Mouse (Mus musculus) neural tube, embryonic 11.5 days (tissue): ENCODE results near the gene Cd2. TPM values are rescaled to one million over a fixed set of nuclear protein-coding genes. Genes with fewer than 3 reads are reported as not detected.

Experiments used
- ATAC-seq: fragments of 200-750 bp; cut with Nextera tagmentation; 2 replicates; pipeline ENCODE4 v1.8.0; 2017; ENCODE audit warnings: moderate number of reproducible peaks, mild to moderate bottlenecking, moderate TSS enrichment, moderate library complexity; ENCODE audit not compliant: insufficient read depth, low FRiP score, low TSS enrichment
- DNase-seq: peaks from one replicate; pipeline ENCODE4 v3.0.0-alpha.2; 2015; ENCODE audit warnings: low spot score
- H3K27ac ChIP-seq: fragments of 300-500 bp; sonication (generic); 2 replicates; pipeline ENCODE4 v1.5.1; 2014; ENCODE audit warnings: low read depth, mild to moderate bottlenecking, low read length
- H3K27me3 ChIP-seq: fragments of 300-500 bp; sonication (generic); 2 replicates; pipeline ENCODE4 v1.6.1; 2014; ENCODE audit warnings: mild to moderate bottlenecking, low read length, mixed read lengths; ENCODE audit not compliant: control insufficient read depth, insufficient read depth
- H3K36me3 ChIP-seq: fragments of 300-500 bp; sonication (generic); 2 replicates; pipeline ENCODE4 v1.6.1; 2014; ENCODE audit warnings: mild to moderate bottlenecking, low read length, moderate library complexity, mixed read lengths; ENCODE audit not compliant: control insufficient read depth, insufficient read depth
- H3K4me1 ChIP-seq: fragments of 300-500 bp; sonication (generic); 2 replicates; pipeline ENCODE4 v1.6.1; 2014; ENCODE audit warnings: low read length, mixed read lengths; ENCODE audit not compliant: control insufficient read depth, insufficient read depth
- H3K4me2 ChIP-seq: fragments of 300-500 bp; sonication (generic); 2 replicates; pipeline ENCODE4 v1.6.1; 2014; ENCODE audit warnings: low read depth, mild to moderate bottlenecking, moderate library complexity
- H3K4me3 ChIP-seq: fragments of 300-500 bp; sonication (generic); 2 replicates; pipeline ENCODE4 v1.5.1; 2014; ENCODE audit warnings: low read depth, low read length
- H3K9ac ChIP-seq: fragments of 300-500 bp; sonication (generic); 2 replicates; pipeline ENCODE4 v1.6.1; 2014; ENCODE audit warnings: mild to moderate bottlenecking, low read length
- H3K9me3 ChIP-seq: fragments of 300-500 bp; sonication (generic); 2 replicates; pipeline ENCODE4 v1.6.1; 2016; ENCODE audit warnings: low read length; ENCODE audit not compliant: control insufficient read depth
- WGBS: fragments of 180-500 bp; shearing (Covaris S2); extraction: QIAGEN DNeasy Blood & Tissue Kit; methylation state at CpG from one replicate; pipeline ENCODE4 v1.1.7; 2014; 5-methylcytosine and 5-hydroxymethylcytosine counted together
- polyA plus RNA-seq: library from polyadenylated mRNA; unstranded; fragments of >200 nt; fragmentation: Nextera tagmentation; extraction: Ambion mirVana; gene quantifications from 2 replicates; pipeline ENCODE4 v1.2.1, GENCODE M21; 2014

The Cd2 gene
- 0.26 TPM in 1 of 2 replicates, not detected in the other for polyA plus RNA-seq

DNA sequence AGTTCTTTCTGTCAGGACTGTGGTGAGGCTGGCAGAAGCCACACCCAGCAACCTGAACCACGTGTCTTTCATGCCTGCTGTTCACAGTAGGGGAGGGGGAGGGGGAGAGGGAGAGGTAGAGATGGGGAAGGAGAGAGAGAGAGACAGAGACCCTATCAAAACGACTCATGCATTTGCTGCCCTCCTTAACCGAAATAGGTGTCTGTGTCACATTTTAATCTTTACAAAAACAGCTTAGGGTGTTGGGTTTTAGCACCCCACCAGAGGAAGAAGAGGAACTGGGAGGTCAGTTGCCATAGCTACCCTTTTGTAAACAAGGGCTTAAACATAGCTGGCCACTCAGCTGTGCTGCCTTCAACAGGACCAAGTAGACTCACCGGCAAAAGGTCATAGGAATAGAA lies at the start of gene Cd2:
Gene Cd2, minus strand, starts transcription at position 29 of the 401 bp plus-strand sequence.
- Histone ChIP-seq H3K9ac (no peak within 1 kb of the TSS), H3K36me3 (no peaks in the 10 kb centered on the region), H3K4me1 (no peaks in the 10 kb centered on the region), H3K27ac (no peak within 1 kb of the TSS), H3K9me3 (no peaks in the 10 kb centered on the region), H3K4me2 (no peak within 1 kb of the TSS), H3K4me3 (no peak within 1 kb of the TSS), H3K27me3 (no peaks in the 10 kb centered on the region)
- ATAC-seq (no peak), DNase-seq (no peak)
- 28% methylated on average over 4 of the region's 4 CpGs for WGBS

DNA sequence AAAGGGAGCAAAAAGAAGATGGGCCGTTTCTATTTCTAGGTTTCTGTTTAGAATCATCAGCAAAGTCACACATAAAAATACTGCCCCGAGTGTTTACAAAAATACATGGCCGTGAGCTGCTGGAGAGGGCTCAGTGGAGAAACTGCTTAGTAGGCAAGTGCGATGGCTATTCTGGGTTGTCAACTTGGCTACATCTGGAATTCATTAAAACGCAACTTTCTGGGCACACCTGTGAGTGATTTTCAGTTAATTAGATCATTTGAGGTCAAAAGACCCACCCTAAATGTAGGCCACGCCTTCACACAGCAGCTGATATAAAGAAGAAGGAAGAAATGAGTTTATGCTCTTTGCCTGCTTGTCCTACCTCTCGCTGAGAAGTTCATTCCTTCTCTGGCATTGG lies 40.9 kb upstream of the Cd2 start:
- Histone ChIP-seq H3K4me2 (no peak overlapping the region), H3K4me1 (no peaks in the 10 kb centered on the region), H3K9ac (no peak overlapping the region), H3K4me3 (no peak overlapping the region), H3K27ac (no peak overlapping the region), H3K27me3 (no peaks in the 10 kb centered on the region), H3K36me3 (no peaks in the 10 kb centered on the region), H3K9me3 (no peaks in the 10 kb centered on the region)
- ATAC-seq (no peak), DNase-seq (no peak)
- 82% methylated on average over 7 of the region's 7 CpGs for WGBS

DNA sequence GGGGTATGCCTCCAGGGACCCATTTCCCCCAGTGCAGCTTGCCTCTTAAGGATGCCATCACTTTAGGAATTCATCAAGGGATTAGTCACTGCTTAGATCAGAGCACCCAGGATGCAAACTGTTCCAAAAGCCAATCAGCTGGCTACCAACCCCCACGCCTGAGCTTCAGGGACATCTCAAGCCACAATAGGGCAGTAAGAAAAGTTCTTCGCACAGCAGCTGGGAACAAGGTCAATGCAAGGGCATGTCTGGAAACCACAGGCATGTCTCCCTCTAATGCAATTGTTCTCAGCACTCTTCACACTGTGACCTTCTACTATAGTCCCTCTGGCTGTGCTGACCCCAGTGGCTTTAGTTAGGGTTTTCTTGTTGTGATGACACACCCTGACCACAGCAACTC lies 39.5 kb upstream of the Cd2 start:
- no peak overlapping the region for H3K4me2 ChIP-seq
- H3K36me3 ChIP-seq = no peaks in the 10 kb centered on the region
- no peak overlapping the region for H3K4me3 ChIP-seq
- H3K9ac ChIP-seq = no peak overlapping the region
- no peak for ATAC-seq
- H3K27ac ChIP-seq = no peak overlapping the region
- no peak for DNase-seq
- H3K4me1 ChIP-seq = no peaks in the 10 kb centered on the region
- 75% methylated on average over 2 of the region's 2 CpGs for WGBS
- no peaks in the 10 kb centered on the region for H3K9me3 ChIP-seq
- H3K27me3 ChIP-seq = no peaks in the 10 kb centered on the region

DNA sequence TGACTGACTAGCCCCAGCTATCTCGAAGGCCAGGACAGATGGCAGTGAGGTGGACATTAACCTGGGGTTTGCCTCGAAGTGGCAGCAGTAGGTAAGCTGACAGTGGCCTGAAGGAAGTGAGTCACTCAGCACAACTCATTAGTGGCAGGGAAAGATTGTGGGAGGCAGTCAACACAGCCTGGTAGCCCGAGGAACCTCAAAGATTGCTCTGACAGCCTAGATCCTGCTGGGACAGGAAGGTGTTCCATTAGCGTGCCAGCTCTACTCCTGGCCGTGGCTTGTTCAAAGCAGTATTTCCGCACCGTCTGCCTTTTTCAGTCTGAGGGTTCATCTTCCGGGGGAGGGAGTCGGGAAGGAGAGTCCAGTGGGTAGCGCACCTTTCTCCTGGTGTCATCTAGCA lies 34.7 kb upstream of the Cd2 start:
- Histone ChIP-seq H3K9ac (no peak overlapping the region), H3K27me3 (no peaks in the 10 kb centered on the region), H3K36me3 (no peaks in the 10 kb centered on the region), H3K27ac (no peak overlapping the region), H3K4me2 (no peak overlapping the region), H3K4me1 (no peaks in the 10 kb centered on the region), H3K9me3 (no peaks in the 10 kb centered on the region), H3K4me3 (no peak overlapping the region)
- ATAC-seq (no peak), DNase-seq (no peak)
- WGBS = 85% methylated on average over 10 of the region's 10 CpGs

DNA sequence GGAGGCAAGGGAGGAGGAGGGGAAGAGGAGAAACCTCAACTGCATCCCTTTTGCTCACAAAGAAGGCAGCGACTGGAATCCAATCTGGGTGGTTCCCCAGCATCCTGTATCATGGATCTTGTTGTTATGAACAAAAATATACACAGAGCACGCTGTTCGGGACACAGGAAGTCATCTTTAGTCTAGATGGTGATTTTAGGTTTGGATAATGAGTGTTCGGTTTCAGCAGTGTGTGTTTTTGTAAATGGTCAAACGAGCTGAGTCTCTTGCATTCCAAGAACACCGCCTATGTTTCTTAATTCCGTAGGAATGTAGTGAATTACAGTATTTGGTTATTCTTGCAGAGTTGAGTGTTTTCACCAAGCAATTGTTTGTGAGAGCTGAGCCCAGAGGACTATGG lies 33.1 kb upstream of the Cd2 start:
- no peaks in the 10 kb centered on the region for H3K27me3 ChIP-seq
- DNase-seq (no peak), ATAC-seq (no peak)
- 84% methylated on average over 7 of the region's 7 CpGs for WGBS
- no peak overlapping the region for H3K27ac ChIP-seq
- H3K9me3 ChIP-seq = no peaks in the 10 kb centered on the region
- H3K36me3 ChIP-seq = no peaks in the 10 kb centered on the region
- H3K4me2 ChIP-seq = no peak overlapping the region
- no peak overlapping the region for H3K9ac ChIP-seq
- no peak overlapping the region for H3K4me3 ChIP-seq
- H3K4me1 ChIP-seq = no peaks in the 10 kb centered on the region

DNA sequence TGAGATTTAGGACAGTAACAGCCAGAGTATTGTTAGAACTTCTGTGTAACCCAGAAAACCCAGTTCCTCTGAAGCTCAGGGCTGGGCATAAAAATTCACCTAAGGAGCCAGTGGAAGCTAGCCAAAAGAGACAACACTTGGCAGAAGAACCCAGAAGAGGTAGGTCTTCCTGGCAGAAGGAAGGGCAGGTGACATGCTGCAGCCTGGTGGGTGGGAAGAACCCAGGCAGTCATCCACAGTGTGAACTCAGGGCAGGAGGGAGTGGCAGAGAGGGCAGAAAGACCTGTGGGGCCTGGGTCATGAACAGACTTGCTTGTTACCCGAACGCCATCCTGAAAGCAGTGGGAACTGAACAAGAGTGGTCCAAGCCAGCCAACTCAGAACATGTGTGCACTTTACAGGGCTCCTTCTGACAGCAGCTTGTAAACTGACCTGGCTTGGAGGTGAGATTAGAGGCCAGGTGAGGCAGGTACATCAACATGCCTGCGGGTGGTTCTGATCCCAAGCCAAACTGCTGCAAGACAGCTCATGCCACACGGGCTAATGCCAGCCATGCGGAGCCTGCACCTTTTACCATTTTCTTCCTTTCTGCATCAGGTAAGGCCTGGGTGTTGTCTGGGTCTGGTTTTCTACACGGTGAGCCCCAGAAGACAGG lies 30.9 kb upstream of the Cd2 start:
- Histone ChIP-seq H3K4me1 (no peaks in the 10 kb centered on the region), H3K27ac (no peak overlapping the region), H3K9ac (no peak overlapping the region), H3K36me3 (no peaks in the 10 kb centered on the region), H3K4me3 (no peak overlapping the region), H3K9me3 (no peaks in the 10 kb centered on the region), H3K4me2 (no peak overlapping the region), H3K27me3 (no peaks in the 10 kb centered on the region)
- WGBS = 92% methylated on average over 6 of the region's 6 CpGs
- DNase-seq = no peak
- no peak for ATAC-seq

DNA sequence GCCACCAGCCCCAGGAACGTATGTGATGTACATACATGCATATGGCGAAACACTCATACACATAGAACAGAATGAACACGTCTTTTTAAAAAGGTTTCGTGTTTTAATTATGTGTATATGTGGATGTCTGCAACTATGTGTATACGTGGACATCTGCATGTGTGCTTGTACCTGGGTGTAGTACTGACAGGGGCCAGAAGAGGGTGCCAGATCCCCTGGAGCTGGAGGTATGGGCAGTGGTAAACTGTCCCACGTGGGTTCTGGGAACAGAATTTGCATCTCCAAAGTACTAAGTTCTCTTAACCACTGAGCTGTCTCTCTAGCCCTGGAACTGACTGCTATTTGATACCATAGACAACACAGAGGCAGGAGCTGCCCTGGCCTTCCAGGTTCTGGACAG lies 30.4 kb upstream of the Cd2 start:
- DNase-seq (peak; percentile 48), ATAC-seq (no peak)
- Histone ChIP-seq H3K4me2 (no peak overlapping the region), H3K4me1 (no peaks in the 10 kb centered on the region), H3K4me3 (no peak overlapping the region), H3K27ac (no peak overlapping the region), H3K9me3 (no peaks in the 10 kb centered on the region), H3K27me3 (no peaks in the 10 kb centered on the region), H3K9ac (no peak overlapping the region), H3K36me3 (no peaks in the 10 kb centered on the region)
- WGBS = 70% methylated on average over 6 of the region's 6 CpGs

DNA sequence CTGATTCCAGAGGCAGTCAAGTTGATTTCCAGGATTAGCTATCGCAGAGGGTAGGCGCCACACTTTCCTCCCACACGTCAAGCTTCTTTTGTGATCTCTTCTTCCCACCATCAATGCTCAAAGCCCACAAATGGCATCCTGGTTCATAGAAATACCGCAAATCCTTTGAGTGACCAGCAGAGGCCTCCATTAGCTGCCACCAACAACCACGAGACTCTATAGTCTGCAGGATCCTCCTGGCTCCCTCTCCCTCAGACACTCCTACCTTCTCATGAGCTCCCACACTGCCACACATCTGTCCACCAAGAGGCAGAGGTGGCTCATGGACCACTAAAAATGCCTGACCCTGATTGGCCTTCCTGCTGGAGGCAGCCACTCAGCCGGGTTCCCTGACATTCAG lies 27.2 kb upstream of the Cd2 start:
- H3K27ac ChIP-seq = no peak overlapping the region
- no peak overlapping the region for H3K4me2 ChIP-seq
- H3K27me3 ChIP-seq = no peaks in the 10 kb centered on the region
- H3K9ac ChIP-seq = no peak overlapping the region
- no peaks in the 10 kb centered on the region for H3K4me1 ChIP-seq
- no peaks in the 10 kb centered on the region for H3K9me3 ChIP-seq
- DNase-seq (no peak), ATAC-seq (no peak)
- 79% methylated on average over 6 of the region's 6 CpGs for WGBS
- no peaks in the 10 kb centered on the region for H3K36me3 ChIP-seq
- H3K4me3 ChIP-seq = no peak overlapping the region

DNA sequence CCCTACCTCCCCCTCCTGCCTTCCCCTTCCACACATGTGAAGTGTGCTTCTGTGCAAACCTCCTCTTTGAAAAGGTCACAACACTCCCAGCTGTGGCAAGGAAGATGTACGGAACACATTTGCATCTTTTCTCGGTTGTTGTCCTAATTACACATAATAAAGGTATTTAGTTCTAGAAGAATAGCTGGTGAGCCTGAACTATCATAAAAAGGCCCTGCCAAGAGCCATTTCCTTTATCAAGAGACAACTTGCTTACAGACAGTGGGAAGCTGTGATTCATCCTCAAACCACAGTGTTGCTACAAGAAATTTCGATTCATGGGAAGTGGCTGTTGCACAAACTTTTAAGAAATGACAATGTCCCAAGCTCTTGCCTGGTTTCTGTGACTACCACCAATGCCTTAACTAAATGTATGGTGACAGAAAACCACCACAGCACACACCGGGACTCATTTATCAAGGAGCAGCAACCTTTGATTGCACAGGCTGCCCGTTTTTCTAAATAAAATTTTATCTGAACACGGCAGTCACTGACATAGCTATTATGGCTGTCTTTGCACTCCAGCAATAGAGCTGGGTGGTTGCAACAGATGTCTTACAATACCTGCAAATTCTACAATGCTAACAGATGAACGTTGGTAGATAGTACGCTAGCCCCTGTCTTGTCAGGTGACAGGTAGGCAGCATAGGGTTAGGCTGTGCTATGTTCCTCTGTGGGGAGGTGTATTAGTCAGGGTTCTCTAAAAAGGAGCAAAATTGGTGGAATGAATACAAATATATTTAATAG lies 25.7 kb upstream of the Cd2 start:
- WGBS = 74% methylated on average over 8 of the region's 8 CpGs
- Histone ChIP-seq H3K27me3 (no peaks in the 10 kb centered on the region), H3K4me3 (no peak overlapping the region), H3K36me3 (no peaks in the 10 kb centered on the region), H3K4me2 (no peak overlapping the region), H3K4me1 (no peaks in the 10 kb centered on the region), H3K9ac (no peak overlapping the region), H3K27ac (no peak overlapping the region), H3K9me3 (no peaks in the 10 kb centered on the region)
- DNase-seq = no peak
- no peak for ATAC-seq
